Mouse (Mus musculus) embryonic facial prominence, embryonic 14.5 days (tissue): ENCODE data around the gene Mep1a. TPM values are rescaled to one million over a fixed set of nuclear protein-coding genes. Genes with fewer than 3 reads are reported as not detected.

Experiments
- ATAC-seq: fragments of 200-750 bp; cut with Nextera tagmentation; 2 replicates; pipeline ENCODE4 v1.8.0; 2017; ENCODE audit warnings: low read depth, moderate number of reproducible peaks, moderate TSS enrichment
- DNase-seq: peaks from one replicate; pipeline ENCODE4 v3.0.0-alpha.2; 2015; ENCODE audit warnings: low spot score
- H3K27ac ChIP-seq: fragments of 300-500 bp; sonication (generic); replicated peaks from 2 replicates; pipeline ENCODE4 v1.5.1; 2014; ENCODE audit warnings: low read depth, mild to moderate bottlenecking, low read length, moderate library complexity
- H3K27me3 ChIP-seq: fragments of 300-500 bp; sonication (generic); replicated peaks from 2 replicates; pipeline ENCODE4 v1.6.1; 2014; ENCODE audit warnings: low read length; ENCODE audit not compliant: control insufficient read depth, insufficient read depth
- H3K36me3 ChIP-seq: fragments of 300-500 bp; sonication (generic); 2 replicates; pipeline ENCODE4 v1.6.1; 2014; ENCODE audit warnings: low read length, mixed read lengths; ENCODE audit not compliant: control insufficient read depth, insufficient read depth
- H3K4me1 ChIP-seq: fragments of 300-500 bp; sonication (generic); 2 replicates; pipeline ENCODE4 v1.6.1; 2014; ENCODE audit warnings: antibody characterized with exemption, low read length; ENCODE audit not compliant: control insufficient read depth, insufficient read depth
- H3K4me2 ChIP-seq: fragments of 300-500 bp; sonication (generic); 2 replicates; pipeline ENCODE4 v1.6.1; 2014; ENCODE audit warnings: low read depth, mild to moderate bottlenecking, low read length, moderate library complexity, mixed read lengths
- H3K4me3 ChIP-seq: fragments of 300-500 bp; sonication (generic); 2 replicates; pipeline ENCODE4 v1.5.1; 2014; ENCODE audit warnings: low read depth, mild to moderate bottlenecking, low read length
- H3K9ac ChIP-seq: fragments of 300-500 bp; sonication (generic); 2 replicates; pipeline ENCODE4 v1.6.1; 2014; ENCODE audit warnings: low read depth, mild to moderate bottlenecking, low read length, moderate library complexity, mixed read lengths
- H3K9me3 ChIP-seq: fragments of 300-500 bp; sonication (generic); 2 replicates; pipeline ENCODE4 v1.6.1; 2016; ENCODE audit warnings: low read length; ENCODE audit not compliant: control insufficient read depth
- WGBS: fragments of 180-500 bp; shearing (Covaris S2); extraction: QIAGEN DNeasy Blood & Tissue Kit; methylation state at CpG from one replicate; pipeline ENCODE4 v1.1.7; 2014; 5-methylcytosine and 5-hydroxymethylcytosine counted together
- polyA plus RNA-seq: library from polyadenylated mRNA; unstranded; fragments of >200 nt; fragmentation: Nextera tagmentation; extraction: Ambion mirVana; gene quantifications from 2 replicates; pipeline ENCODE4 v1.2.1, GENCODE M21; 2014

Gene Mep1a
- polyA plus RNA-seq, 1 experiment from 2014 or later, result 0.45 TPM

- ATAC-seq (no peak), DNase-seq (peak; percentile 35)
- no peak overlapping the region for H3K9ac ChIP-seq
- 26% methylated on average over 3 of the region's 3 CpGs for WGBS
- no peak overlapping the region for H3K4me2 ChIP-seq
- no peaks in the 10 kb centered on the region for H3K36me3 ChIP-seq
- no peak overlapping the region for H3K4me3 ChIP-seq
- 0 out of 2 replicates have a peak, but pooled peaks cover 4% of the 10 kb centered on the region for H3K4me1 ChIP-seq
- no peaks in the 10 kb centered on the region for H3K27me3 ChIP-seq
- H3K9me3 ChIP-seq, result no peaks in the 10 kb centered on the region
- no peak overlapping the region for H3K27ac ChIP-seq
Observed at GRCm38 (mm10) chr17:43470039-43470438, 32.6 kb downstream of the Mep1a start.

- Histone ChIP-seq H3K27ac (no peak overlapping the region), H3K36me3 (no peaks in the 10 kb centered on the region), H3K27me3 (no peaks in the 10 kb centered on the region), H3K4me3 (no peak overlapping the region), H3K9ac (no peak overlapping the region), H3K4me2 (peak overlapping the region; percentile 32), H3K9me3 (no peaks in the 10 kb centered on the region), H3K4me1 (peaks cover 4% of the 10 kb centered on the region)
- peak; percentile 95 for DNase-seq
- 32% methylated on average over 19 of the region's 19 CpGs for WGBS
- peak; percentile 94 for ATAC-seq
Observed at GRCm38 (mm10) chr17:43460245-43461181, 42.1 kb downstream of the Mep1a start.

- Histone ChIP-seq H3K9ac (no peak overlapping the region), H3K4me3 (no peak overlapping the region), H3K4me2 (peak overlapping the region; percentile 32), H3K36me3 (no peaks in the 10 kb centered on the region), H3K4me1 (peaks cover 4% of the 10 kb centered on the region), H3K27ac (no peak overlapping the region), H3K9me3 (no peaks in the 10 kb centered on the region), H3K27me3 (no peaks in the 10 kb centered on the region)
- DNase-seq (peak; percentile 12), ATAC-seq (no peak)
- WGBS, result 50% methylated on average over 12 of the region's 12 CpGs
Observed at GRCm38 (mm10) chr17:43459737-43460230, 42.8 kb downstream of the Mep1a start.

DNA sequence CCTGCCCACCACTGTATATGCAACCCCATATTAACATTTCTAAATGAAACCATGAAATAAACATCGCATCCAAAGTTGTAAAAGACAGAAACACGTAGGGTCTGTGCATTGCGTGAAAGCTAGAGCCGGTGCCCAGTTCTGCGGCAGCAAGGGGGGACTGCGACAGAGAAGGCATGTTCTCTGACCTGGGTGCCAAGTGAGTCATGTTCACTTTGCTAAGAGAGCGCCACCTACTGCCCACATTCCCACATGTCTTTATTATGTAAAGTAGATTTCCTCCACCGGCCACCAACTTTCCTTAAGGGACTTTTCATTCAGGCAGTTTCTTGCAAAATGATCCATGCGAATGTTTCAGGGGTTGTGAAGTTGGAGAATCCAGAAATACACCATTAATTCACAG lies 44.0 kb downstream of the Mep1a start:
- no peak overlapping the region for H3K4me2 ChIP-seq
- H3K4me1 ChIP-seq, result peaks cover 4% of the 10 kb centered on the region
- ATAC-seq (peak; percentile 62), DNase-seq (peak; percentile 93)
- H3K4me3 ChIP-seq, result no peak overlapping the region
- H3K36me3 ChIP-seq, result no peaks in the 10 kb centered on the region
- H3K27me3 ChIP-seq, result no peaks in the 10 kb centered on the region
- 13% methylated on average over 9 of the region's 9 CpGs for WGBS
- no peaks in the 10 kb centered on the region for H3K9me3 ChIP-seq
- H3K27ac ChIP-seq, result no peak overlapping the region
- H3K9ac ChIP-seq, result no peak overlapping the region

- Histone ChIP-seq H3K9me3 (no peaks in the 10 kb centered on the region), H3K36me3 (no peaks in the 10 kb centered on the region), H3K27me3 (no peaks in the 10 kb centered on the region), H3K4me2 (no peak overlapping the region), H3K4me3 (no peak overlapping the region), H3K4me1 (no peaks in the 10 kb centered on the region), H3K9ac (no peak overlapping the region), H3K27ac (no peak overlapping the region)
- DNase-seq (no peak), ATAC-seq (no peak)
- 89% methylated on average over 1 of the region's 1 CpGs for WGBS
Observed at GRCm38 (mm10) chr17:43451216-43451615, 51.4 kb downstream of the Mep1a start.

GRCm38 (mm10) chr17:43434485-43434884 lies 68.1 kb downstream of the Mep1a start:
- no peak overlapping the region for H3K27ac ChIP-seq

DNA sequence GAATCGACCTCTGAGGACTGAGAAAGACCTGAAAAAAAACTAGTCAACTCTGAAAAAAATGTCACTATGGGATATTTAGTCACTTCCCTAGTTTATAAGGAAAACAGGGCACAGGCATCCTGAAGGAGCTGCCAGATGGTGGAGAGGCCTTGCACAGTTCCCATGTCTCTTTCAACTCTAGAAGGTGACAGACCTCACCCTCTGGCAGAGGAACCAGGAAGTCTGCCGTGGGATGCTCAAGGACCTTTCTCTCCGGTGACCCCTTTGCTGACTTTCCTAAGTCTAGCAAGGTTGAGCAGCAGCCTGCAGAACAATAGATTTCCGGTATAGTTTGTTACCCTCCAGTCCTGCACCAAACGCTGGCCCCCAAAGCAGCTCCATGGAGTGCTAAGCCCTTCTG lies 70.9 kb downstream of the Mep1a start:
- Histone ChIP-seq H3K9ac (no peak overlapping the region), H3K4me3 (no peak overlapping the region), H3K4me1 (no peaks in the 10 kb centered on the region), H3K27me3 (no peaks in the 10 kb centered on the region), H3K27ac (no peak overlapping the region), H3K36me3 (no peaks in the 10 kb centered on the region), H3K9me3 (no peaks in the 10 kb centered on the region), H3K4me2 (no peak overlapping the region)
- DNase-seq, result peak; percentile 44
- WGBS, result 56% methylated on average over 5 of the region's 5 CpGs
- ATAC-seq, result no peak

More at GRCm38 (mm10) chr17:43434485-43434884, 68.1 kb downstream of the Mep1a start:
- H3K9ac ChIP-seq, result no peak overlapping the region
- H3K4me3 ChIP-seq, result no peak overlapping the region
- H3K4me1 ChIP-seq, result no peaks in the 10 kb centered on the region
- no peaks in the 10 kb centered on the region for H3K9me3 ChIP-seq
- H3K36me3 ChIP-seq, result no peaks in the 10 kb centered on the region
- WGBS, result 70% methylated on average over 8 of the region's 8 CpGs
- H3K27me3 ChIP-seq, result no peaks in the 10 kb centered on the region
- ATAC-seq (no peak), DNase-seq (peak; percentile 15)
- H3K4me2 ChIP-seq, result no peak overlapping the region
